Mouse (Mus musculus) left cerebral cortex, adult 11 months (tissue): ENCODE measurements around the gene Denr.

Experiments
- DNase-seq: peaks from one replicate; pipeline ENCODE4 v3.0.0; 2022; ENCODE audit warnings: low spot score

Gene Denr

GRCm38 (mm10) chr5:123906976-123907630 lies at the start of gene Denr:
Gene Denr (plus strand): TSS chr5:123907175.
- peak; percentile 94 for DNase-seq

GRCm38 (mm10) chr5:123858798-123859197 lies 48.2 kb upstream of the Denr start:
- no peak for DNase-seq

- DNase-seq: no peak
These were observed 44.3 kb upstream of the Denr start for GRCm38 (mm10) chr5:123862374-123863350.

DNA sequence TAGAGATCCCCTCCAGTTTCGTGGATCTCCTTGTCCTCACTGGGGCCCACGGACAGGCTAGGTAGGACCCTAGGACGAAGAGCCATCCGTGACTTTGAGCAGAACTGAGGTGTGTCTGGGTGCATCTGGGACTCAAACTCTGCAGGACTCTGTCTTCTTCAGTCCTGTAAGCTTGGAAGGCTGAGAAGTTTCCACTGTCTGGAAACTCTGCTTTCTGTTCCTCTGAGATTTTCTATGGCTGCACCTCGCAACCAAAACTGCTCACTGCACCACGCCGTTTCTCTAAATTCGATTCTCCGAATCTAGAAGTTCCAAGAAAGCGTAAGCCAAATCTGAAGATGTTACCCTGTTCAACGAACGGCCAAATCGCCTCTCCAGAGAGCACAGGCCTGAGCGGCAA lies 43.0 kb upstream of the Denr start:
- no peak for DNase-seq

- no peak for DNase-seq
These were observed 41.6 kb upstream of the Denr start, which contains the start of gene Hcar2 for GRCm38 (mm10) chr5:123865365-123865764. Gene Hcar2 (minus strand): TSS chr5:123865499.

DNA sequence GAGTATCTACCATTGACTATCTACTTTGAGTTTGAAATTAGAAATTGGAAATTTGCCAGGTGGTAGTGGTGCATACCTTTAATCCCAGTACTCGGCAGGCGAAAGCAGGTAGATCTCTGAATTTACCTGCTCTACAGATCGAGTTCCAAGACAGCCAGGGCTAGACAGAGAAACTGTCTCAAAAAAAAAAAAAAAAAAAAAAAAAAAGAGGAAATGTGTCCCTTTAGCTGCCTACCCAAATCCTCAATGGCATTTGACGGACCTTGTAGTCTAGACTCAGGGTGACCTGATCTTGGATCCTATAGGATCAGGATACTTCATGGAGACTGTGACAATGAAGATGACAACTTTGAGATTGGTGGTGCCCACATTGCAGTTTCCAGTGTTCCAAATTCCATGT lies 40.5 kb upstream of the Denr start:
- no peak for DNase-seq

DNA sequence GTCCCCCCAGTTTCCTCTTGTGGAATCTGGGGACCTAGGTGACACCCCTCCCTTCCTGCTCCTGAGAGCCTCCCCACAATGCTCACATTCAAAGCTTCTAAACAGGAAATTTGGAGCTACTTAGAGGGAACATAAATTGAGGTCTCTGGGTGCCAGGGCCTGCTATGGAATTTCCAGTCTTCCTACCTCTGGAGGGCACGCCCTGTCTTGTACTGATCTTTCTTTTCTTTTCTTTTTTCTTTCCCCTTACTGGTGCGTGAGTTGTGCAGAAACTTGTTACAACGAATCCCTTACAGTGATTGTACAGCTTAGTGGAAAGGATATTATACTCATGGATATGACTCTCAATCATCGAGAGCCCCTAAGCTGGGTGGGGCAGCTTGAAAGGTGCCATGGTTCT lies 37.4 kb upstream of the Denr start:
- DNase-seq: no peak

- DNase-seq: no peak
These were observed 32.8 kb upstream of the Denr start for GRCm38 (mm10) chr5:123874177-123874576.

DNA sequence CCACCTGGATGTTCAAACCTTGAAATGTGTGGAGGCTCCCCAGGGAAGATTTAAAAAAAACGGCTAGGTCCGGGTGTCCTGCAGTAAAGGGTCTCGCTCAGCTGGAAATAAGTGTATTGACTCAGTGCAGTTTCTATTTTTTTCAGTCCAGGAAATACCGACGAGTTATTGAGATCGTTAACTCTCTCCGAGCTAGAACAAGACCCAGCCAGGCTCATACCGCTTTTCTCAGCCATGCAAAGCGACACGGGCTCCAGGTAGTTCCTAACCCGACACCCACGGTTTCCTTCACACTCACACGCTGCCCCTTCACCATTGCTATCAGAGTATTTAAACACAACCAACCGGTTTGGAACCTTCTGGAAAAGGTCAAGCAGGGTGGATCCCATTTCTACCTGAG lies 28.9 kb upstream of the Denr start:
- DNase-seq: no peak

- DNase-seq: no peak
These were observed 27.0 kb upstream of the Denr start, which contains the start of gene Hcar1 for GRCm38 (mm10) chr5:123879928-123880327. Gene Hcar1 (minus strand): TSS chr5:123880020.

GRCm38 (mm10) chr5:123880778-123881177 lies 26.2 kb upstream of the Denr start:
- DNase-seq: no peak

- DNase-seq: no peak
These were observed 23.1 kb upstream of the Denr start for GRCm38 (mm10) chr5:123883891-123884290.

DNA sequence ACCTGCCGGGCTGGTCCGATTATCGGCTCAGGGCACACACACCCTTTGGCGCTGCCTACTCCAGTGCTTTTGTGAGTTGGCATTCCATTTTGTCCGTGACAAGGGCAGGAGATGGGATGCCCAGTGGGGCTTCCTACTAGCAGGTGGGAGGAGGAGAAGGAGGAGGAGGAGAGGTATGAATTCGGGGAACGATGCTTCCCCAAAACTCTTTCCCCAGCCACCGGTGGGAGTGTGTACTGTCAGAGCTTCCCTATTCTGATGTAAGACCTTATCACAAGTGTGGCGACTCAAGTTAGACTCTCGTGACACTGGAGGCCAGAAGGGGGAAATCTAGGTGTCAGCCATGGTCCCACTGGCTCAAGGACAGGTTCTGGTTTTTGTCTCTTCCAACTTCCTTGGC lies 22.6 kb upstream of the Denr start:
- DNase-seq: no peak

DNA sequence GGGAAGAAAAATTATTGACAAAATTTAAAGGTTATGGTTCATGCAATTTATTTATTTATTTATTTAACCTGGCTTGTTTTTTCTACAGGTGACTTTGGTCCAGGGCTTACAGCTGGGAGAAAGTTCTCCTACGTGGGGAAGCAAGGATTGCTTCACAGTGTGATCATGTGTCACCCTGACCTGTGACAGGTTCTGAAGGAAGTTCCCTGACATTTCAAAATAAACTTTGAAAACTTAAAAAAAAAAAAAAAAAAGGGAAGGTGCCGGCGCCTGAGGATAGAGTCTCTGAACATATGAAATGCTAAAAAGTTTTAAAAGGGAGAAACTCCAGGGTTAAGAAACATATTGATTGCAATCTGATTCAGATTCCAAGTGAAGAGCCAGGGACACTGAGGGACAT lies 20.6 kb upstream of the Denr start:
- no peak for DNase-seq

DNA sequence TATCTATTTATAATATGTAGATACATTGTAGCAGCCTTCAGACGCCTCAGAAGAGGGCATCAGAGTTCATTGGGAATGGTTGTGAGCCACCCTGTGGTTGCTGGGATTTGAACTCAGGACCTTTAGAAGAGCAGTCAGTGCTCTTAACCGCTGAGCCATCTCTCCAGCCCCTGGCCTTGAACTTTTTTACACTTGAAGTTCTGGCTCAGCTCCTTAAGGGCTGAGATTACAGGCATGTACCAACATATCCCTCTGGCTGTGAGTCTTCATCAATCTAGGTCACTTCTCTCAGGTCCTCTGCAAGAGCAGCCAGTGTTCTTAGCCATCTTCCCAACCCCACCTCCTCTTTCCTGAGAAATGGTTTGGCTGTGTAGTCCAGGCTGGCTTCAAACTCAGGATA lies 16.7 kb upstream of the Denr start:
- no peak for DNase-seq

- no peak for DNase-seq
These were observed 16.0 kb upstream of the Denr start for GRCm38 (mm10) chr5:123890987-123891386.

DNA sequence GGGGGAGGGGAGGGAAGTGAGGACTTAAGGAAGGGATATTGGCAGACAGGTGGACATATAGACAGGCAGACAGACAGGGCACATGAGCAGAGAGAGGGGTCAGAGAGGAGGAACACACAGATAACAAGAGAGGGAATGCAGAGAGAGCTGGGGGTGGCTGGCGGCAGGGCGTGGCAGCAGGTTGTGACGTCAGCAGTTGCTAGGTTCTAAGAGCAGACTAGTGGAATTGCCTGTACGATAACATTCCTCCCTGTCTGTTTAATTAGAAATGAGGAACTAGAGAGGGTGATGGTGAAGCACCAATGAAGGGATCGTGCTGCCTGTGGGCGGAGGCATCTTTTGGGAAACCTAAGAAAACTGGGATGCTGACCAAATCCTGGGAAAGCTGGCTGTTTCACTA lies 15.3 kb upstream of the Denr start:
- no peak for DNase-seq

DNA sequence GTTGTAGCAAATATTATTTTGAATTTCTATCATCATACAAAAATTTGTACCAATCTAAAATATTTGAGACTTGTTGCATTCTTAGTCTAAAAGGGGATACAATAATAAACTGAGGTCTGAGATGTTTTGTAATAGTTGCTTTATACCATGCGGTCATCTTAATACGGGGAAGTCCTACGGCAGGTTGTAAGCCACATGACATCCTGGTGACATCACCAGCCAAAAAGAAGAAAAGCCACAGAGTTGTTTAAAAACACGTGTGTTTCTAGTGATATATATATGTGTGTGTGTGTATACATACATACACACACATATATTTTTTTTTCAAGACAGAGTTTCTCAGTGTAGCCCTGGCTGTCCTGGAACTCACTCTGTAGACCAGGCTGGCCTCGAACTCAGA lies 13.5 kb upstream of the Denr start:
- DNase-seq: no peak

DNA sequence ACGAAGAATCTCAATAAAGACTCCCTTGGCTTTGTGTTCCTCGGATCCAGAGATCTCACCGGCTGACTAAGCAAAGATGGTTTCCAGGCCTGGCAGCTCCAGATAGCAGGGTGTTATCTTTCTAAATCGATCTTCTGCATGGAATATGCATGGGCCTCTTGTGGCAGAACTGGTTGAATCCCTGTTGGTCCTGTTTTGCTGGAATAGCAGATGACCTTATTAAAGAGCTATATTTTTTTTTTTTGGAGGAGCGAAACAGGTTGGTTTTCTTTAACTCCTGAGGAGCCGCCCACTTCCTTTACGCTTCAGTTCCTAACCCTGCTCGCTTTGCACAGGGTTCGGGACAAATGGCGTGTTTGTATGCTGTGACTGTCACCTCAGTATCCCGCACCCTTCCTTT lies 10.6 kb upstream of the Denr start:
- no peak for DNase-seq

DNA sequence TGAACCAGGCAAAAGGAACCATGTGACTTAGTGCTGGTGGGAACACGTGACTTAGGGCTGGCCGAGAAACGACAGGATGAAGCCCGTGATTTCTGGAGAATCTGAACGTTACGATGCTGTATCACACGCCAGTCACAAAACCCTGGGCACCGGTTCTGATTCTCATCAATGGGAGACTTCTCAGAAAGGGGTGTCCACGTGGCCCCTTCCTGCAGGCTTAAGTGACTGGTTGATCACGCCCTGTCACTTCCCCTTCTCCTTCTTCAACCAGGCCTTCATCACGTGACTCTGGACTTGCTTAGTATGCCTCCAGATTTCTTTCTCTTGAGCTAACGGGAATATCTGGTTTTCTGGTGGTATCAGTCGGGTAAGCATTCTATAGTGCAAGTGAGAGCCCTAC lies 9.6 kb upstream of the Denr start:
- no peak for DNase-seq

- no peak for DNase-seq
These were observed 2.8 kb upstream of the Denr start for GRCm38 (mm10) chr5:123904059-123904672.

DNA sequence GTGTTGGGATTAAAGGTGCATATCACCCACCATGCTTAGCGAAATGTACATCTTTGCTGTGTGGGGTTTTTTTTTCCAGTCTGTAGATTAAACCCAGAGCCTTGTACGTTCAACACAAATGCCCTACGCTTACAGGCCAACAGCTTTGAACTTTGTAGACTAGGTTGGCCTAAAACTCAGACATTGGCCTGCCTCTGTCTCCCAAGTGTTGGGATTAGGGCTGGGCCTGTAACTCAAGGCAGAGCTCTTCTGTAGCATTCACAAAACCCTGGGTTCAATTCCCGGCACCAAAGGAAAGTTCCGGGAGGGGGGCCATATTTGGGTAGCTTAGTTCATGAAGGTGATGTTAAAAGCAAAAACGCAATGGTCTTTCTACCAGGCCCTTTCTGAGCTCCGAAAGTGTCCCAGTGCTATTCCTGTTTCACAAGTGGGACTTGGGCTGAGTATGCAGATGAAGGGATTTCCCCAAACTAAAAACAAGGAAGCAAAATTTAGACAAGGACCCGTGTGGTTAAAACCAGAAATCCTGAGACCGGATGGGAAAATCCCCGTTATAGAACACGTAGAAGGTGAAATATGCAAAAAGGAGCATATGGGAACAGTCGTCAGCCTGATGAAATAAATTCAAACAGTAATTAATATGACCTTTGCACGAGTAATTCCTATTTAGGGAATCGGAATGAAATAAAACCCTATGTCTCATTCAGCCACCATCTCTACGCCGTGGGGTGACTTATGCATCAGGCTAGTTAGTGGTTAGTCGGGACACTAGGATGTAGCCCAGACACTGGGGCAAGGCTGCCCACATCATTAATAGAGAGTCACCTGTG lies 614 bp upstream of the Denr start:
- DNase-seq: no peak
